Mouse (Mus musculus) left cerebral cortex, postnatal 4 days (tissue): ENCODE results near the gene Vmn1r1. TPM values are rescaled to one million over a fixed set of nuclear protein-coding genes. Genes with fewer than 3 reads are reported as not detected.

Experiments used
- total RNA-seq, 2 experiments: library from RNA; stranded (reverse); gene quantifications; 2 replicates each; pipeline ENCODE4 v1.2.3; 2021

The Vmn1r1 gene
- total RNA-seq, 2 experiments from 2014 or later, result not detected

Other genes starting within 250 kb of the Vmn1r1 start
- gene Enah, start 144.5 kb downstream of the Vmn1r1 start, total RNA-seq, result 100 to 1,000 TPM; 177 to 186 TPM
- 10 to 100 TPM; 46.2 to 46.6 TPM for gene Srp9, start 39.7 kb downstream of the Vmn1r1 start, total RNA-seq
- gene Degs1, start 118.3 kb upstream of the Vmn1r1 start, total RNA-seq, result 10 to 100 TPM; 44.9 to 51.8 TPM
- 10 to 100 TPM; 47.6 to 49.8 TPM for gene Fbxo28, start 177.1 kb upstream of the Vmn1r1 start, total RNA-seq
- 10 to 100 TPM; 23.2 to 27.3 TPM for gene Trp53bp2, start 244.7 kb upstream of the Vmn1r1 start, total RNA-seq